Mouse (Mus musculus) heart, postnatal 0 days (tissue): ENCODE measurements around the gene Rbm47. TPM values are rescaled to one million over a fixed set of nuclear protein-coding genes. Genes with fewer than 3 reads are reported as not detected.

Source experiments
- ATAC-seq: fragments of 200-750 bp; cut with Nextera tagmentation; 2 replicates; pipeline ENCODE4 v1.8.0; 2017; ENCODE audit warnings: low read depth, moderate number of reproducible peaks, moderate library complexity; ENCODE audit not compliant: insufficient read depth
- DNase-seq: peaks from one replicate; pipeline ENCODE4 v3.0.0-alpha.2; 2016; ENCODE audit warnings: low spot score
- H3K27ac ChIP-seq: fragments of 300-500 bp; sonication (generic); 2 replicates; pipeline ENCODE4 v1.5.1; 2014; ENCODE audit warnings: low read depth, mild to moderate bottlenecking
- H3K27me3 ChIP-seq: fragments of 300-500 bp; sonication (generic); 2 replicates; pipeline ENCODE4 v1.6.1; 2014; ENCODE audit warnings: low read length, mixed read lengths; ENCODE audit not compliant: control insufficient read depth, insufficient read depth
- H3K36me3 ChIP-seq: fragments of 300-500 bp; sonication (generic); replicated peaks from 2 replicates; pipeline ENCODE4 v1.6.1; 2014; ENCODE audit warnings: low read length, mixed read lengths; ENCODE audit not compliant: control insufficient read depth, insufficient read depth
- H3K4me1 ChIP-seq: fragments of 300-500 bp; sonication (generic); 2 replicates; pipeline ENCODE4 v1.6.1; 2014; ENCODE audit warnings: antibody characterized with exemption; ENCODE audit not compliant: control insufficient read depth, insufficient read depth
- H3K4me2 ChIP-seq: fragments of 300-500 bp; sonication (generic); 2 replicates; pipeline ENCODE4 v1.6.1; 2014; ENCODE audit warnings: low read depth, mild to moderate bottlenecking, low read length, moderate library complexity
- H3K4me3 ChIP-seq: fragments of 300-500 bp; sonication (generic); 2 replicates; pipeline ENCODE4 v1.5.1; 2014; ENCODE audit warnings: low read depth, low read length
- H3K9ac ChIP-seq: fragments of 300-500 bp; sonication (generic); replicated peaks from 2 replicates; pipeline ENCODE4 v1.6.1; 2014; ENCODE audit warnings: low read depth, low read length, mixed read lengths
- H3K9me3 ChIP-seq: fragments of 300-500 bp; sonication (generic); replicated peaks from 2 replicates; pipeline ENCODE4 v1.6.1; 2016; ENCODE audit warnings: low read length; ENCODE audit not compliant: control insufficient read depth
- CTCF ChIP-seq: IDR thresholded peaks from 2 replicates; pipeline ENCODE4 v1.5.1; 2016; ENCODE audit warnings: antibody characterized with exemption, control low read depth, low read depth
- EP300 ChIP-seq: IDR thresholded peaks from 2 replicates; pipeline ENCODE4 v1.6.1; 2016; ENCODE audit warnings: antibody characterized with exemption, low read depth
- WGBS: fragments of 180-500 bp; shearing (Covaris S2); extraction: QIAGEN DNeasy Blood & Tissue Kit; methylation state at CpG from one replicate; pipeline ENCODE4 v1.1.7; 2014; 5-methylcytosine and 5-hydroxymethylcytosine counted together
- polyA plus RNA-seq: library from polyadenylated mRNA; unstranded; fragments of >200 nt; fragmentation: Nextera tagmentation; extraction: Ambion mirVana; gene quantifications from 2 replicates; pipeline ENCODE4 v1.2.1, GENCODE M21; 2015
- total RNA-seq: library from RNA; depleted of rRNA; stranded (reverse); fragments of >200 nt; gene quantifications from 2 replicates; pipeline ENCODE4 v1.2.3, GENCODE M21; 2014; ENCODE audit warnings: low replicate concordance

Rbm47 gene
- total and polyA plus RNA-seq, 2 experiments from 2014 or later = 1.1 to 11.2 TPM

DNA sequence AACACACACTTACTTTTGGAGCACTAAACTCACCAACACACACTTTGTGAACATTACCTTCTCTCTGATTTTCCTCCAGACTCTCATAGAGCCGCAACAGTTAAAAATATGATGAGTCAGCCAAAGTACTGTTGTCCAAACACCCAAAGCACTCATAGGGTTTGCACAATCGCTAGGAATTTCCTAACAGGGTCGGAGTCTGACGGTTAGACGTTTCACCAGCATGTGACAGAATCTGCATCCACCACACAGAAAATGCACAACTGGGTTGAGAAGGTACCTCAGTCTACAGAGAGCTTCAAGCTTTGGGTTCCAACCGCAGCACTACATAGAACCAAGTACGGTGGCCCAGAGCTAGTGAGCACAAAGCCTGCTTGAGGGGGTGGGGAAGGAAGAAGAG, 67.0 kb downstream of the Rbm47 start:
- no peak overlapping the region for H3K4me2 ChIP-seq
- H3K4me1 ChIP-seq = no peaks in the 10 kb centered on the region
- no peak overlapping the region for H3K9ac ChIP-seq
- no peak for DNase-seq
- ATAC-seq = no peak
- H3K27ac ChIP-seq = no peak overlapping the region
- TF ChIP-seq EP300 = no peak
- TF ChIP-seq CTCF = no peak
- 73% methylated on average over 7 of the region's 7 CpGs for WGBS
- no peaks in the 10 kb centered on the region for H3K36me3 ChIP-seq
- no peak overlapping the region for H3K4me3 ChIP-seq
- H3K9me3 ChIP-seq = no peaks in the 10 kb centered on the region
- H3K27me3 ChIP-seq = no peaks in the 10 kb centered on the region

DNA sequence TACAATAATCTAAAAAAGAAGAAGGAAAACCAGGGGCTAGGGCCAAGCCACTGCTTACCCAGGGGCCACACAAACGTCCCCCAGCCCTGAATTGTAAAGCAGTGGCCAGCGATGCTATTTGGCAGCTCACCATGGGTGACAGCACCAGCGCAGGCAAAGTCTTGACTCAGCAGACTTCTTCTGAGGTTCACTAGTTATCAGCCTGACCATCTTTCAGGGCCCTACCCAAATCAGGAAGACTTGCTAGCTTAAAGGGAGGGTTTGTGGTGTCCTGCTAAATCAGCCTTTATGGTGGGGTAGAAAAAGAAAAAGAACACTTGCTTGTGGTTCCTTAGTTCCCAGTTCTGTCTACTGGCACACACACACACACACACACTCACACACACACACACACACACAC, 67.6 kb downstream of the Rbm47 start:
- H3K9ac ChIP-seq = no peak overlapping the region
- no peak overlapping the region for H3K4me2 ChIP-seq
- no peak overlapping the region for H3K27ac ChIP-seq
- H3K36me3 ChIP-seq = no peaks in the 10 kb centered on the region
- H3K27me3 ChIP-seq = no peaks in the 10 kb centered on the region
- H3K9me3 ChIP-seq = no peaks in the 10 kb centered on the region
- no peaks in the 10 kb centered on the region for H3K4me1 ChIP-seq
- DNase-seq = no peak
- no peak for ATAC-seq
- no peak overlapping the region for H3K4me3 ChIP-seq
- WGBS = 72% methylated on average over 3 of the region's 3 CpGs
- TF ChIP-seq EP300 (no peak), CTCF (no peak)

- H3K27me3 ChIP-seq = no peaks in the 10 kb centered on the region
- no peaks in the 10 kb centered on the region for H3K4me1 ChIP-seq
- no peaks in the 10 kb centered on the region for H3K36me3 ChIP-seq
- DNase-seq (no peak), ATAC-seq (no peak)
- no peaks in the 10 kb centered on the region for H3K9me3 ChIP-seq
- H3K4me2 ChIP-seq = no peak overlapping the region
- WGBS = 56% methylated on average over 5 of the region's 5 CpGs
- no peak for TF ChIP-seq EP300
- no peak for TF ChIP-seq CTCF
- H3K4me3 ChIP-seq = no peak overlapping the region
- no peak overlapping the region for H3K27ac ChIP-seq
- H3K9ac ChIP-seq = no peak overlapping the region
These were observed 69.5 kb downstream of the Rbm47 start for GRCm38 (mm10) chr5:66103386-66103785.

DNA sequence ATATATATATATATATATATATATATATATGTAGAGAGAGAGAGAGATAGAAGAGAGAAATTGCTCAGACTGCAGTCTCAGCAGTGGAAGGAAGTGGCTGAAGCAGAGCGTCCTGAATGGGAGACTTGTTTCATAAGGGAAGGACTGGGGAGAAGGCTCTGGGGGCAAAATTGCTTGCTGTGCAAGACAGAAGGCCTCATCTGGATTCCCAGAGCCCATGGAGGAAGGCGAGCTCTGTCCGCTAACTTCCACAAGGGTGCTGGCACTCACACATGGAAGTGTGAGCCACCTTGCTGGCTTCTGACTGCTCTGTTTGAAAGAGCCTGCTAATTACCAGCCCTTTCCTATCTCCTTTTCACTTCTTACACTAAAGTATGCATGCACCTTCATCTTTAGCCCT, 70.1 kb downstream of the Rbm47 start:
- H3K36me3 ChIP-seq = no peaks in the 10 kb centered on the region
- no peak for TF ChIP-seq CTCF
- TF ChIP-seq EP300 = no peak
- H3K27me3 ChIP-seq = no peaks in the 10 kb centered on the region
- 88% methylated on average over 3 of the region's 3 CpGs for WGBS
- no peaks in the 10 kb centered on the region for H3K4me1 ChIP-seq
- no peaks in the 10 kb centered on the region for H3K9me3 ChIP-seq
- no peak for DNase-seq
- no peak overlapping the region for H3K9ac ChIP-seq
- no peak overlapping the region for H3K4me3 ChIP-seq
- ATAC-seq = no peak
- no peak overlapping the region for H3K27ac ChIP-seq
- no peak overlapping the region for H3K4me2 ChIP-seq

- TF ChIP-seq EP300 (no peak), CTCF (peak; percentile 44)
- Histone ChIP-seq H3K4me3 (no peak overlapping the region), H3K27ac (no peak overlapping the region), H3K9me3 (no peaks in the 10 kb centered on the region), H3K27me3 (no peaks in the 10 kb centered on the region), H3K4me2 (no peak overlapping the region), H3K9ac (no peak overlapping the region), H3K36me3 (no peaks in the 10 kb centered on the region), H3K4me1 (no peaks in the 10 kb centered on the region)
- 56% methylated on average over 3 of the region's 3 CpGs for WGBS
- ATAC-seq = no peak
- no peak for DNase-seq
These were observed 71.3 kb downstream of the Rbm47 start for GRCm38 (mm10) chr5:66101577-66101976.

GRCm38 (mm10) chr5:66100322-66100721, 72.6 kb downstream of the Rbm47 start:
- H3K9me3 ChIP-seq = no peaks in the 10 kb centered on the region
- no peaks in the 10 kb centered on the region for H3K36me3 ChIP-seq
- WGBS = 79% methylated on average over 8 of the region's 8 CpGs
- H3K4me3 ChIP-seq = no peak overlapping the region
- H3K9ac ChIP-seq = no peak overlapping the region
- ATAC-seq (no peak), DNase-seq (no peak)
- no peak overlapping the region for H3K27ac ChIP-seq
- no peak overlapping the region for H3K4me2 ChIP-seq
- H3K27me3 ChIP-seq = no peaks in the 10 kb centered on the region
- TF ChIP-seq CTCF (no peak), EP300 (no peak)
- no peaks in the 10 kb centered on the region for H3K4me1 ChIP-seq
